Mouse (Mus musculus) brain, embryonic 14.5 days (tissue): Measurements from ENCODE around the gene Mapk10. TPM values are rescaled to one million over a fixed set of nuclear protein-coding genes. Genes with fewer than 3 reads are reported as not detected.
A peak's percentile ranks its signal among the peaks of the same experiment; 100 is the strongest.
"Not testable (repeated sequence)": the region's sequence is repeated elsewhere in the genome, so short reads cannot be mapped to it uniquely, and the experiment has no call there.

Source experiments
- DNase-seq: peaks from one replicate; pipeline ENCODE4 v3.0.0-alpha.2; 2011; ENCODE audit warnings: low read depth
- CTCF ChIP-seq: fragments of 200-500 bp; IDR thresholded peaks from 2 replicates; pipeline ENCODE4 v1.5.1; 2012; ENCODE audit warnings: inconsistent platforms, mild to moderate bottlenecking, moderate library complexity, borderline replicate concordance; ENCODE audit not compliant: insufficient read depth, insufficient read length; ENCODE audit errors: extremely low read depth
- POLR2A ChIP-seq: fragments of 200-500 bp; IDR thresholded peaks from 2 replicates; pipeline ENCODE4 v1.6.1; 2012; ENCODE audit warnings: mild to moderate bottlenecking, inconsistent platforms, borderline replicate concordance; ENCODE audit not compliant: poor library complexity, insufficient read depth, insufficient read length, severe bottlenecking; ENCODE audit errors: extremely low read depth
- polyA plus RNA-seq: library from polyadenylated mRNA; depleted of rRNA; stranded (reverse); fragments of >200 nt; gene quantifications from 2 replicates; pipeline ENCODE4 v1.2.3, GENCODE M21; 2012; rRNA removed

Gene Mapk10
- polyA plus RNA-seq, 1 experiment = 65.9 TPM

GRCm38 (mm10) chr5:102874605-102875298, 336.4 kb downstream of the Mapk10 start:
- peak; percentile 89 for DNase-seq
- TF ChIP-seq CTCF (peak; percentile 77; the same call in 1 of the 2 replicates), POLR2A (no peak)

DNA sequence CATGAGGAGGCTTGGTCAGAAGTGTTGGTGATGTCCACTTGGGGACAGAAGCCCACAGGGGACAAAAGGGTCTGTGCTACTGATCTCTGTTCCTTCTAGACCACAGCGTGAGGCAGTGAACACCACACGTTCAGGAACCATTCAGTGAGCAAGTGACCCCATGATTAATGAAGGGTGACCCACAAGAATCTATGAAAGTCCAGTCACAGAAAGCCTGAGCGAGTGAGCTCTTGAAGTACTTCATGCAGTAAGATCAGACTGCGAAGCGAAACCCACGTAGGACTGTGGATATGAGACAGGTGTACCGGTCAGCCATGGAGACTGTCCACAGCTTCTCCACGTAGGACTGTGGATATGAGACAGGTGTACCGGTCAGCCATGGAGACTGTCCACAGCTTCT, 338.1 kb downstream of the Mapk10 start:
- DNase-seq = not testable (repeated sequence)

DNA sequence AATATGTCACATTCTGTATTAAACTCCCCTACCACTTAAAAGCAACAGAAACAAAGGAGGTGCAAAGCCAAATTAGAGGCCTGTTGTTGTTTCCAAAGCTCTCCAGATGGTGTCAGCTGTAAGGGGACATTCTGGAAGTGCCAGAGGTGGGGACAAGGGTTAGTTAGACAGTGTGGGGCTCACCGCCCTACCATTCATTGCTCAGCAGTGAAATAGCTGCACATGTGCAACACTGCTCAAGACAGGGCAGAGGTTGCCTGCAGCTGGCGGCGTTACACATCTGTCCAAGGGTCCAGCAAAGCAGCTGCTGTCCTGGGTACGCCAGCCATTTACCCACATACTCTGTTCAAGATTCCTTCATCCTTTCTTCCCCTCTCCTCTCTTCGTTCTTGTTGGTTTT, 342.9 kb downstream of the Mapk10 start:
- no peak for DNase-seq
- TF ChIP-seq CTCF = no peak
- TF ChIP-seq POLR2A = no peak

DNA sequence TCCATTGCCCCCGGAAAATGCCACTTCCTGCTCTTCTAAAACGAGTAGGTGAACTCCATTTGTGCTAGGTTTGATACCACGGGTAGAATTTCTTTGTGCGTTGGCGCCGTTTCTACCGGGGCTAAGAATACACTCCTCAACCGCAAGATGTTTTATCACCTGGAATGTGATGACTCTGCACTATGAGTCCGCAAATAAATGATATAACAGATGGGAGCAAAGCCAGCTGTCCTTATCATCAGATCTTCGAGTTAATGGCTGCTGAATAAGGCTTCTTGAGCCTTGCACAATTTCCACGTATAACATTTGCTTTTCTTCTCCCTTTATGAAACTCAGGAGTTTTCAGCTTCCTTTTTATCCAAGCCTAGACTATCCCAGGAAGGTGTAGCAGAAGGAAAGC, 351.4 kb downstream of the Mapk10 start:
- DNase-seq = no peak
- TF ChIP-seq POLR2A (no peak), CTCF (no peak)

GRCm38 (mm10) chr5:102858047-102858446, 353.1 kb downstream of the Mapk10 start:
- DNase-seq = no peak
- TF ChIP-seq CTCF (no peak), POLR2A (no peak)

Other genes with a start within 250 kb of the Mapk10 start
- gene Ptpn13, start 213.9 kb upstream of the Mapk10 start, polyA plus RNA-seq = 13.0 and 15.9 TPM in 2 replicates